Mouse (Mus musculus): ENCODE measurements around the gene Gart. TPM values are rescaled to one million over a fixed set of nuclear protein-coding genes. Genes with fewer than 3 reads are reported as not detected.
"Not testable (repeated sequence)": the region's sequence is repeated elsewhere in the genome, so short reads cannot be mapped to it uniquely, and the experiment has no call there.

The Gart gene
- total RNA-seq, 1 experiment from 2014 or later: 304 TPM

DNA sequence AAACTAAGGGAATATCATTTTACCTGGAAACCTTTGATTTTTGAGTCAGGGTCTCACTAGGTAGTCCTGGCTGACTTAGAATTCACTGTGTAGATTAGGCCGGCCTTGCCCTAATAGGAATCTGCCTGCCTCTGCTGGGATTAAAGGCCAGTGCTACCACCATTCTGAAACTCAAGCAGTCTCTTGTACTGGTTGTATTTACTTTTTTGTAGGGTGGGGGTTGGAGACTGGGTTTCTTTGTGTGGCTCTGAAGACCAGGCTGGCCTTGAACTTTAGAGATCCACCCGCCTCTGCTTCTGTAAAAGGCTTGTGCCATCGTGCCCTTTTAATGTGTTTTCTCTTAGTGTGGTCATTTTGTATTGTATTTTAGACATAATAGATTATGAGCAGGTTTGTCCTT lies 2.5 kb upstream of the Gart start:
- ATAC-seq (replicated peaks; ENCODE audit: low read depth, poor library complexity, severe bottlenecking): no peak

- ATAC-seq (replicated peaks; ENCODE audit: low read depth, poor library complexity, severe bottlenecking): peak; percentile 24
Observed at GRCm38 (mm10) chr16:91648220-91648550, 1.4 kb upstream of the Gart start.

DNA sequence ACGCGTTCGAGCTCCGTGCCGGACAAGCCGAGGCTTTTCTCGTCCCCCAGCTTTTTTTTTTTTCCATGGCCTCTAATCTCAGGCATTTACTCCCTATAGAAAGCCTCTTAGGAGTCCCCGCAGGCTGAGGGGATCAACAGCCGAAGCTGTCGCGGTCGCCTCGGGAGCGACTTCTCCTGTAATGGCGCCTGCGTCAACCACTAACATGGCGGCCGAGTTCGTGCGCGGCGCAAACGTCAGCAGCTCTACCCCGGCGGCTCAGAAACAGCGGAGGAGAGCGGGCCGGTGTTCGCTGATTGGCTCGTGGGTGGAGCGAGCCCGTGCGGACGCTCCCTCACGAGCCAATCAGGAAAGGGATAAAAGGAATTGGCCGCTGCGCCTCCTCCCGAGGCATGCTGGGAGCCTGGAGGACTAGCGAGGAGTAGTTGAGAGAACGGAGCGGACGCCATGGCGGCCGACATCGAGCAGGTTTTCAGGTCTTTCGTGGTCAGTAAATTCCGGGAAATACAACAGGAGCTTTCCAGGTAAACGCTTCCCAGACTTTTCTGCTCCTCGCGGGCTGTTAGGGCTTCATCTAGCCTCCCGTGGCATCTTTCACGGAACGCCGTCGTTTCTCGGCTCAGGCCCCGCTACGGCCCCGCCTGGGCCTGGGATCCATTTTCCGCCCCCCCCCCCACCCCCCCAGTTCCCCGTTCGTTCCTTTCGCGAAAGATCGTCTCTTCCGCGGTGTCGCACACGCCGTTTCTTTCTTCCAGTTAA lies 888 bp upstream of the Gart start, which contains the start of gene Son:
Son (plus strand) TSS at position 46 of the 759 bp plus-strand sequence.
- peak; percentile 86 for ATAC-seq (replicated peaks; ENCODE audit: low read depth, poor library complexity, severe bottlenecking)

GRCm38 (mm10) chr16:91645995-91646602 lies 653 bp downstream of the Gart start:
- 0 out of 2 replicates have a peak, but pooled peaks have one; percentile 15 for ATAC-seq (replicated peaks; ENCODE audit: low read depth, poor library complexity, severe bottlenecking)

- ATAC-seq (replicated peaks; ENCODE audit: low read depth, poor library complexity, severe bottlenecking): not testable (repeated sequence)
Observed at GRCm38 (mm10) chr16:91645420-91645819, 1.3 kb downstream of the Gart start.

- ATAC-seq (replicated peaks; ENCODE audit: low read depth, poor library complexity, severe bottlenecking): no peak
Observed at GRCm38 (mm10) chr16:91644901-91645300, 1.9 kb downstream of the Gart start.

- ATAC-seq (replicated peaks; ENCODE audit: low read depth, poor library complexity, severe bottlenecking): no peak
Observed at GRCm38 (mm10) chr16:91640171-91640570, 6.6 kb downstream of the Gart start.

GRCm38 (mm10) chr16:91639636-91640035 lies 7.1 kb downstream of the Gart start:
- no peak for ATAC-seq (replicated peaks; ENCODE audit: low read depth, poor library complexity, severe bottlenecking)

DNA sequence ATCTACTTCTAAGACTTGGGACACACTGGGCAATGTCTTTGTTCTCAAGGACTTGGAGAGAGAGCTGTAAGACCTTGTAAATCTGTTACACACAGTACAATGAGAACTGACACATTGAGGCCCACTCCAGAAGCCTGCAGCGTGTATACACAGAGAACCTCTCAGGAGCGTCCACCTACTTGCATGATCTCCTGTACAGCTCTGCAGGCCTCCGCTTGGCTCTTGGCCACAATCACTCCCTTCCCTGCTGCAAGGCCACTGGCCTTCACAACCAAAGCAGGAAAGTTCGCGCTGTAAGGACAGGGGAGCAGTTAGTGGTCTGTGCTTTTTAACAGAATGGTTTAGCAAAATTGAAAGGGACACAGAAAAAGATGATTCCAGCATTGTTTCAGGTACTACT lies 7.6 kb downstream of the Gart start:
- no peak for ATAC-seq (replicated peaks; ENCODE audit: low read depth, poor library complexity, severe bottlenecking)

- no peak for ATAC-seq (replicated peaks; ENCODE audit: low read depth, poor library complexity, severe bottlenecking)
Observed at GRCm38 (mm10) chr16:91633641-91634040, 13.1 kb downstream of the Gart start.

DNA sequence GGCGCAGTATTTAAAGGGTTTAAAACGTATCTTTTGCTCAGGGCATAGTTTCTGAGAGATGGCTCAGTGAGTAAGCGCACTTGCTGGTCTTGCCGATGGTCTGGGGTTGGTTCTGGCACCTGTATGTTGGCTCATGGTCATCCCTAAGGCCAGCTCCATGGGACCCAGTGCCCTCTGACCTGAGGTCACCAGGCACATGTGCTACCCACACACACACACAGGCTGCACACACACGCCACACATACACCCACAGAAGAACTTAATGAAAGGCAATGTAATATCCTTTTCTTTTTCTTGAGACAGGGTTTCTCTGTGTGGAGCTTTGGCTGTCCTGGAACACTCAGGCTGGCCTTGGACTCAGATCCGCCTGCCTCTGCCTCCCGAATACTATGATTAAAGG lies 13.8 kb downstream of the Gart start:
- no peak for ATAC-seq (replicated peaks; ENCODE audit: low read depth, poor library complexity, severe bottlenecking)

DNA sequence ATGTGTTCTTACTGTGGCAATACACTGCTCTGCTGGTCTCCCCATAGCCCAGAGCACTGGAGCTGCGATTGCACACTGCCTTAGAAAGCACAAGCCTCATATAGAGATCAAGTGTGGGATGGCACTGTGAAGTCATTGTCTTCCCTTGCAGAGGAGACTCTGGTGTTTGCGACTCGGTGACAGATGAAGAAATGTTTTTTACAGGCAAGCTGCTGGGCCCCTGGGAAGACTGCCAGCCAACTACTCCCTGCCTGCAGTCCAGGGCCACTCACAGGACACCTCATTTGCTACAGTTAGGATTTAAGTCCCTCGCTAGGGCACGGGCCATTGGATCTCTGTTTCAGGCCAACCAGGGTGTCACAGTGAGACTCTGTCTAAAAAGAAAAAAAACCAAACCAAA lies 14.3 kb downstream of the Gart start:
- no peak for ATAC-seq (replicated peaks; ENCODE audit: low read depth, poor library complexity, severe bottlenecking)

GRCm38 (mm10) chr16:91630584-91630983 lies 16.2 kb downstream of the Gart start:
- no peak for ATAC-seq (replicated peaks; ENCODE audit: low read depth, poor library complexity, severe bottlenecking)

DNA sequence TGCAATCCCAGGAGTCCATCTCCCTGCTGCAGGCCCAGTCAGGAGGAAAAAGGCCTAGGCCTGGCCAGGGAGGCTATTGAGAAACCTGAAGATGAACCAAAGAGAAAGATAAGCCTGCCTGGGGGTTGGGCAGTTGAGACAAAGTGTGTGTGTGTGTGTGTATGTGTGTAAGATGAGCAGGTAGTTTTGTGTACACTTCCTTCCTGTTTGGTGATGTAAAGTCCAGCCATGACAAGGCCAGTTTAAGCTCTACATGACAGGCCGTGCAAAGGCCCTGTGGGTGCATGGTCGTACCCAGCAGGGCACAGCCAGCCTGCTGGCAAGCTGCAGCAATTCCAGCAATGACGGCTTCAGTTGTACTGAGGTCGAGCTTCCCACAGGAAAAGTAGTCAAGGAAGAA lies 17.0 kb downstream of the Gart start:
- ATAC-seq (replicated peaks; ENCODE audit: low read depth, poor library complexity, severe bottlenecking): no peak

DNA sequence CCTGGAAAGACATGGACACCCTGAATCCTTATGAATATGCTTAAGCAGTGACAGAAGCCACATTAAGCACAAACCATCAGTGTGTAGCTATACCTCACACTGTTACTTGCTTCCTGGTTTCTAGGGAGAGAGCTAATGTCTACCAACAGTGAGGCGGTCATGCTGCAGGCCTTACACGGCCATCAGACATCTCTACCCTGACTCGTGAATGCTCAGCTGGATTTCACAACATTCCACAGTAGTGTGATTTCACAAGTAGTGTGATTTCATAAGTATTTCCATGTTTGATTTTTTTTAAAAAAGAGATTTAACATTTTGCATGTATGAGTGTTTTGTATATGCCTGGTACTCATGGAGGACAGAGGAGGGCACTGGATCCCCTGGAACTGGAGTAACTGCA lies 18.1 kb downstream of the Gart start:
- no peak for ATAC-seq (replicated peaks; ENCODE audit: low read depth, poor library complexity, severe bottlenecking)

DNA sequence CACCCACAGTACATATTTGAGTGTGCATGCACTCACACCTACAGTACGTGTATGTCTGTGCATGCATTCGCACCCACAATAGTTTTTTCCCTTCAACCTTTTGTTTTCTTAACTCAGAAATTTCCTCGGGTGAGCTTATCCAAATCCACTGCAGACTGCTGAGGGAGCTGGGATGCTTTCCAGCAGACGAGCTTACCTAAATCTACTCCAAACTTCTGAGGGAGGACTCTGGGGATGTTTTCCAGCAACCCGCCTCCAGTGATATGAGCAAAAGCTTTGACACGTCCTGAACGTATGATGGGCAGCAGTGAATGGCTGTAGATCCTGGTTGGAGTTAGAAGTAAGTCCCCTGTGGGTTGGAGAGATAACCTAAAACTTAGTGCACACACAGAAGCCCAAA lies 18.9 kb downstream of the Gart start:
- no peak for ATAC-seq (replicated peaks; ENCODE audit: low read depth, poor library complexity, severe bottlenecking)

GRCm38 (mm10) chr16:91623074-91623473 lies 23.7 kb downstream of the Gart start:
- no peak for ATAC-seq (replicated peaks; ENCODE audit: low read depth, poor library complexity, severe bottlenecking)

GRCm38 (mm10) chr16:91620991-91621390 lies 25.8 kb downstream of the Gart start:
- ATAC-seq (replicated peaks; ENCODE audit: low read depth, poor library complexity, severe bottlenecking): no peak

- no peak for ATAC-seq (replicated peaks; ENCODE audit: low read depth, poor library complexity, severe bottlenecking)
Observed at GRCm38 (mm10) chr16:91620185-91620584, 26.6 kb downstream of the Gart start.

DNA sequence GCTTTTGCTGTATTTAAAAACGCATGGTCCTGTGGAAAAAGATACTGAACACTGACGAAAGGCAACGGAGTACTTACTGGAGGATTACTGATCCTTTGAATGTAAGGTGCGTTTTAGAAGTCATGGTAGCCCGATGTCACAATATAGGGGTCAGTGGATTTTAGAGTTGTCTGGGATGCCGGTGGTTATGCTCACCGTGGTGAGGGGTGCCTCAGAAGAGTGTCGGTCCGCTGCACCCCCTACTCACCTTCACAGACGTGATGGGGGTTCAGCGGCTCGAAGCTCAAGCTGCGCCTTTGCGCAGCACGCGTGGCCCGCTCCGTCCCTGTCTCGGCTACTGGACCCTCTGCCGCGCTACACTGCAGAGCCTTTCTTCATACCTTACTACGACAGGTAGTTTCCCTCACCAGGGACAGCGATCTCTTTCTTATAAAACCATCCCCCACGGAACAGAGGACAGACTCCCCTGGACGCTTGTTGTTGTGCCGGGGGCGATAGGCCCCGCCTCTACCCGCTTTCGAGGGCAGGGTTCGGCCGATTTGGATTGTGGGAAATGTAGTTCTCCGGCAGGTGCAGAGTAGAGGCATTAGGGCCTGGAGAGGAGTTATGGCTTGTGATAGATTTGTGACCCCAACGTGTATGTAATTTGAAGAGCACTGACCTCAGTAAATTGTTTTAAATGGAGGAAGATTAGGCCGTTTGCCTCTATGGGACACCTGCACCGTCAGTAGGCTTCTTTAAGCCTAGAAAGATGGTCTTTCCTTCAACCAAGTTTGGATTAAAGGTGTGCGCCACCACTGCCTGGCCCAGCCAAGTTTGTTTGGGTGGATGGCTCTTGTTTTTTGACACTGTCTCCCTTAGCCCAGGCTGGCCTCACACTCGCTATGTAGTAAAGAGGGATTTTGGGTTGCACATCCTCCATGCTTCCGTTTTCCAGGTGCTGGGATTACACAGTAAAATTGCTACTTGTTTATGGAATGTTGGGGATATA lies 27.9 kb downstream of the Gart start, which contains the start of gene Dnajc28:
Dnajc28 (minus strand) TSS at position 516 of the 991 bp plus-strand sequence.
- peak; percentile 98 for ATAC-seq (replicated peaks; ENCODE audit: low read depth, poor library complexity, severe bottlenecking)

GRCm38 (mm10) chr16:91614552-91614951 lies 32.2 kb downstream of the Gart start:
- no peak for ATAC-seq (replicated peaks; ENCODE audit: low read depth, poor library complexity, severe bottlenecking)

All from common myeloid progenitor, adult 5-6 weeks (primary cell).